Mouse (Mus musculus): ENCODE measurements at regions not wholly inside any gene's neighbourhood (a gene's known extent, or its start where the extent isn't known, plus 50 kb on each side); places are given as distances from the start of the nearest gene placed in this dataset.

DNA sequence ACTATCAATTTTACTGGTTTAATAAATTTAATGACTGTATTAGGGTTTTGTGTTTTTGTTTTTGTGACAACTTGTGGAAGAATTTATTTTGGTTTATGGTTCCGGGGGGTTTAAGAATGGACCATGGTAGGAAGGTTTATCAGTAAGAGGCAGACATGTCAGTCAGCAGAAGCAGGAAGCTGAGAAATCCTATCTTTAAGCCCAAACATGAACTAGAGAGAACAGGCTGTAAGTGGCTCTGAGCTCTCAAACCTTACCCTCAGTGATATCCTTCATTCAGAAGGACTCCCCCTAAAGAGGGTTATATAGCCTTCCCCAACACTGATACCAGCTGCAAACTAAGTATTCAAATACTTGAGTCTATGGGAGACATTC is 170.8 kb downstream of the Btg1 start:
- Histone ChIP-seq H3K4me3 (ENCODE audit: insufficient read depth, low read depth, low read length) (no peak overlapping the region), H3K27ac (replicated peaks; ENCODE audit: low read depth, low read length) (no peak overlapping the region), H3K4me1 (ENCODE audit: control insufficient read depth, insufficient read depth, insufficient read length, low read length) (no peaks in the 10 kb centered on the region)

DNA sequence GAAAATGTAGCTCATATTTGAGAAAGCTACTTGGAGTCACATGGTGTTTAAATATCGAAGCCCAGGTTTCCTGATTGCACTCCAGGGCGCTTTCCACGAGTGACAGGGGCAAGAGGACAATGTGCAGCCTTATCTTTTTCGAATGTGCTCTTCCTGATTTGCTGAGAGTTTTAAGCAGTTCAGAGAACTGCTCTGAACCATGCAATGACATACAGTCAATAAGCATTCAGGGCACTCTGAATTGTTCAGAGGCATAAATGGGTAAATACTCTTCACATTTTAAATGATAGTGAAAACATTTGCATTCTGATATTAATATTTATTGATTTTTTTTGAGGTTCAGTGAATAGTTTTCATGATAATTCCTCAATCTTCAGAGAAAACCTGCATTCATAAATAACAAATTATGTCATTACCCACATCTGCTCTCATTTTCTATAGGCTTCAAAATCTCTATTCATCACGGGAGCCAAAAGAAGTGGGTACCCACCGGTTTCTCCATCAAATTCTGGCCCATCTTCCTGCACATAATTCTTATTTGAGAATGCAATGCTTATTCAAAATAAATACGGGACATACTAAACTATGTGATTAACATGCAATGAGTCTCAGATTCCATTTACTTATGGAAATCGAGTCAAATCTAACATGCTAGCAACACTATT is 171.7 kb downstream of the Btg1 start:
- Histone ChIP-seq H3K4me3 (ENCODE audit: insufficient read depth, low read depth, low read length) (no peak overlapping the region), H3K27ac (replicated peaks; ENCODE audit: low read depth, low read length) (no peak overlapping the region), H3K4me1 (ENCODE audit: control insufficient read depth, insufficient read depth, insufficient read length, low read length) (no peaks in the 10 kb centered on the region)

DNA sequence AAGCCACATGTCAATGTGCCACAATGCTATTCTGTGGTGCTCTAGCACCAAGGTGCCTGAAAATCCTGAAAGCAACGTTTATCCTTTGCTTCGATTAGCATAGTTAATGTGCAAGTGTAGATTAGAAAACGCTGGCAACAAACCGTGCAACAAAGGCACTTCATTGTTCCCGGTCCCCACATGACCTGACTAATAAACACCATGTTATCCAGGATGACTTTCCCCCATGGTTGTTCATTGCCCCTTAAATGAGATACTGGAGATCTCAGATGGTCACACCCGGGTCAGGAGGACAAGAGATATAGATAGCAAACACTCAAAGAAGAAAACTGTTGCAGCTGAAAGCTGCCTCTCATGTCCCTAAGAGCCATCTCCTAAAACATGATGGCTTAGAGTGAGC is 180.3 kb downstream of the Btg1 start:
- H3K4me3 ChIP-seq (ENCODE audit: insufficient read depth, low read depth, low read length): no peak overlapping the region
- no peaks in the 10 kb centered on the region for H3K4me1 ChIP-seq (ENCODE audit: control insufficient read depth, insufficient read depth, insufficient read length, low read length)
- no peak overlapping the region for H3K27ac ChIP-seq (replicated peaks; ENCODE audit: low read depth, low read length)

DNA sequence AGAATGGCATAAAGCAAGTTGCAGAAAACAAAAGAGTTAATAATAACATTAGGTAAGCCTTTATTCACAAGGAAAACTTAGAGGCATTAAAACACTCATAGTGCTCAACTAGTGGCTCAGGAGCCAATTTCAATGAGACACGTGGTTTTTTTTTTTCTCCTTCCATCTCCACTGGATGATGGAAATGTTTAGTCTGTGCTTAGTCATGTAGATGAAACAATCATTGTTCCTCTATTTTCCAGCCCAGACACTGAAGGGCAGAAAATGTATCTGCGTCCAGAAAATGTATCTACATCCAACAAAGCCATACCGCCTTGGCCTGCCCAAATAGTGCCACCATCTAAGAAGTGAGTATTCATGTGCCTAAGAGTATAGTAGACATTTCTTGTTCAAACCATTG is 184.0 kb downstream of the Btg1 start:
- H3K4me3 ChIP-seq (ENCODE audit: insufficient read depth, low read depth, low read length): no peak overlapping the region
- H3K27ac ChIP-seq (replicated peaks; ENCODE audit: low read depth, low read length): no peak overlapping the region
- H3K4me1 ChIP-seq (ENCODE audit: control insufficient read depth, insufficient read depth, insufficient read length, low read length): no peaks in the 10 kb centered on the region

DNA sequence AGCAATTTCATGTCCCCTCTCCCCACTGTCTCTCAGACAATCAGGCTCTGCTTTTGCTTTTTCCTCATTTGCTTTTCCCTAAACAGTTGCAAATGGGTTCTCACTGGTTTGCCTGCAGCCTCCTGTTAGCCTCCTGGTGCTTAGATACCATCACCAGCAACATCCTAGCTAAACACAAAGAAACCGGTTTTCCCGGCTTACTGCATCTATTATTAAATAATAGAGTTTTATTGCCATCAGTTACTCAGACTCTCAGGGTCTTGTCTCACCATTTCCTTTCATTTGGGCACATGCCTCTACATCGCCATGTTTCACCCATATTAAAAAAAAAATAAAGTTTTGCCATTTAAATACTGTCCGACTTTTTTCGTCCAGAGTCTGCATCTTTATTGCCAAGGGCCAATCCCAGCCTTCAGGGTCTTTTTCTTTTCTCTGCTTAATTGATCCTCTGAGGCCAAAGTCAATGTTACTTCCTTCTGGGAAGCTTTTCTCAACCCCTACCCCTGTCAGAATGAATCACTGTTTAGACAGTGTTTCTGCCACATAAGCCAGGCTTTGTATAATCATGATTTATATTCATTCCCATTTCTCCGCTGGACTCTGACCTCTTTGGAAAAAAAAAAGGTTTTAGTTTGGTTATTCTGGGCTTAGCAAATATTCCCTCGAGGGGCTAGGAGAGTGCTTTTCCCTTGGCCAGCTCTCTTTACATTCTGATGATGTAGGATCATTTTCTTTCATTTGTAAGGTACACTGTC is 187.4 kb downstream of the Btg1 start:
- no peak overlapping the region for H3K27ac ChIP-seq (replicated peaks; ENCODE audit: low read depth, low read length)
- H3K4me1 ChIP-seq (ENCODE audit: control insufficient read depth, insufficient read depth, insufficient read length, low read length): no peaks in the 10 kb centered on the region

DNA sequence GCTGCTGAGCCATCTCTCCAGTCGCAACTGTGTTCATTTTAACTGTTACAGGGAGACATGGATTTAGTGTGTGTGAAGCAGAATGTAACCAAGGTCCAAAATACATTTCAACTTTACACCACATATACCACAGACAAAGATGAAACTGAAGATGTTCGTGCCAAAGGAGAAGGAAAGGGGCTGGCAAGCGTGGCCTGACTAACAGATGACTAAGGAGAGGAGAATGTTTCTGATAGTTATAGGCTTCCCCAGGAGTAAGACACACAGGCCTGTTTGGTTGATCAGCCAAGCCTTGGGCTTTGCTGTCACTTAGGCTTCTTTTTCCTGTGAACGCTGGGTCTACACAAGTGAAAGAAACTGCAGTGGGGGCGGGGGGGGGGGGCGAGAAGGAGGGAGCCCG is 189.8 kb downstream of the Btg1 start:
- H3K4me1 ChIP-seq (ENCODE audit: control insufficient read depth, insufficient read depth, insufficient read length, low read length): no peaks in the 10 kb centered on the region
- H3K4me3 ChIP-seq (ENCODE audit: insufficient read depth, low read depth, low read length): no peak overlapping the region
- no peak overlapping the region for H3K27ac ChIP-seq (replicated peaks; ENCODE audit: low read depth, low read length)

More for the DNA sequence above, 187.4 kb downstream of the Btg1 start:
- no peak overlapping the region for H3K4me3 ChIP-seq (ENCODE audit: insufficient read depth, low read depth, low read length)

DNA sequence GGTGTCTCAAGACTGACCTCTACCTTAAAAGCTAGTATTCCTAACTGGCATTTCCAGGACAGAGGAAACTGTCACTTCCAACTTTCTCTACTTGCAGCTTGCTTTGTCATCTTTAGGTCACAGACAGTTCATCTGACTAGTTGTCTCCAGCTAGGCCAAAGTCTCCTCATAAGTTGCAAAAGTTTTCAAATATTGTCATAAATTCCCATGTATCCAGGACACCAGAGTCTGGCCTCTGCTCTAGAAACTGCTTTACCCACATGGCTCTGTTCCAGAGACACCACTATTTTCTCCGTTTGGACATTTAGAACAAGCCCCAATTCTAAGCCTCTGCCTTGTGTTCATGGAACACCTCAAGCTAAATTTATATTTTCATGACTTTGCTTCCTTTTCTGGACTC is 205.0 kb downstream of the Btg1 start:
- Histone ChIP-seq H3K4me3 (ENCODE audit: insufficient read depth, low read depth, low read length) (no peak overlapping the region), H3K27ac (replicated peaks; ENCODE audit: low read depth, low read length) (peak overlapping the region; percentile 97), H3K4me1 (ENCODE audit: control insufficient read depth, insufficient read depth, insufficient read length, low read length) (peaks cover 8% of the 10 kb centered on the region; the same call in 1 of the 2 replicates)

DNA sequence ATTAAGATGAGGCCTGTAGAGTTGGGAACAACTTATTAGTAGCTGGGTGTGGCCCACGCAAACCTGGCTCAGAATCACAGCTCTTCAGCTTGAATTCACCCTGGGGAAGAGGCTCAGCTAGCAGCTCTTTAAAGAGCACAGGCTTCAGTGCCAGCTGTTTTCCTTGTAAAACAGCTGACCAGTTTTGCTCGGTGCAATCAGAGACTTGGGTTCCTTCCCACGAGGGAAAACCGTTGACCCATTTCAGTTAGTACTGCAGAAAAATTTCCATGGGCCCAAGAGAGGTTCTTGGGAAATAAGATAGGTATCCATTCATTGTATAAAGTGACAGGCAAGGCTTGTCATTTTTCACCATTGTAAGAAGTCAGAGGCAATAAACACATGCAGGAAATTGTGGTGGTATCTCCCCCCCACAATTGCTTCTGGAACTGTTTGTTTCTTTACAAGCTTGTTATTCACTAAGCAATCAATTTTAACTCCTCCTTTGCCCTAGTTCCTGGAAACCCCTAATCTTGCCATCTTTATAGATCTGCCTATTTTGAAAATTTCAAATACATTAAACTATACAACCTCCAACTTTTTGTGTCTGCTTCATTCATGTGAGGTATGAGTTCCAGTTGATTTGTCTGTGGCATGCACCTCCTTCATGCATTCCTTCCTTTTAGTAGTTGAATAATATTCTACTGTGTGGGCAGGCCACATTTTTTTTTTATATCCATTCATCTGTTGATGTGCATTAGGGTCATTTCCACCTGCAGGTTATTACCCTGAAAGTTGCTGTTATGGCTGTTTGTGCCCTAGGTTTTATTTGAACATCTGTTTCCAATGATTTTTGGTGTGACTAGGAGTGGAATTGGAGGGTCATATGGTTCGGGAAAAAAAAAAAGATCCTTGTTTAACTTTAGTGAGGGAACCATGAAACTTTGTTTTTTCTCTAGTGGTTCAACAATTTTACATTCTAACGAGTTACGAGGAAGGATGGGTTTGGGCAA is 205.8 kb downstream of the Btg1 start:
- H3K4me3 ChIP-seq (ENCODE audit: insufficient read depth, low read depth, low read length): no peak overlapping the region
- H3K4me1 ChIP-seq (ENCODE audit: control insufficient read depth, insufficient read depth, insufficient read length, low read length): peaks cover 8% of the 10 kb centered on the region; the same call in 1 of the 2 replicates
- peak overlapping the region; percentile 97 for H3K27ac ChIP-seq (replicated peaks; ENCODE audit: low read depth, low read length)

DNA sequence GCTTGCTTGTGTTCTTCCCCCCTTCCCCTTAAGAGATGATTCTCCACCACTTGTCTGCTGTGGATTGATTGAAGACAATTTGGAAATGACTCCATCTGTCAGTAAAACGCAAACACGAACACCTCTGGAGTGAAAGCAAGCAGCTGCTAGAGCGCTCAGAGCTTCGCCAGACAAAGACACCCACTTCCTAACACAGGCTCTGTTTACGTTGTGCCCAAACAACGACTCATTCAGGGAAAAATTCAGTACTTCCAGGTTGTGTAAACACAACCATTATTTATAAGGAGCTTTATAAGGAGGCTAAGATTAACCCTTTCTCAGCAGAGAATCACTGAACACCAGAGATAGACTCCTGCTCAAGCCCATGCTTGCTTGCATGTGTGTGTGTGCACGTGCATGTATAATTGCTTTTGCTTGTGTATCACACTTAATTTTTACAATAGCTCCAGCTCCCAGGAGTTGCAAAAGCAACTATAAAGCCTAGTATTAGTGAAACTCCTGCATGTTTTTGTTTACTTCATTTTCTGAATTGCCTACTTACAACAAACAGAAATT is 209.5 kb downstream of the Btg1 start:
- H3K27ac ChIP-seq (replicated peaks; ENCODE audit: low read depth, low read length): no peak overlapping the region

DNA sequence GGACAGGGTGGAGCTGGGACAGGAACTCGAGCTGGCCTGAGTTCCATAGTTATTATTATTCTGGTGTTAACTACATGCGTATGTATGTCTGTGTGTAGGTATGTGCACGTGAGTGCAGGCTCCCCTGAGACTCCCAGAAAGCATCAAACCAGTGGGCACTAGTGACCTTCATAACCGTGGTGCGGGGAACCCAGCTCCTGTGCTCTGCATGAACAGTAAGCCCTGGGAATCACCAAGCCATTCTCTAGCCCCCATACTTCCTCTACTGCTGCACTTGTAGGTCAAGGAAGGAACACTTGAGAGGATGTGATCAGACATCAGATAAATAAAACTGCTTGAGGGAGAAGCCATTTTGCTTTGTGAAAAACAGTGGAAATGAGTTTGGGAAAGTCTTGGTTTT is 211.2 kb downstream of the Btg1 start:
- Histone ChIP-seq H3K4me3 (ENCODE audit: insufficient read depth, low read depth, low read length) (no peak overlapping the region), H3K4me1 (ENCODE audit: control insufficient read depth, insufficient read depth, insufficient read length, low read length) (peaks cover 11% of the 10 kb centered on the region), H3K27ac (replicated peaks; ENCODE audit: low read depth, low read length) (no peak overlapping the region; the same call in 1 of the 2 replicates)

More for the DNA sequence above, 209.5 kb downstream of the Btg1 start:
- H3K4me1 ChIP-seq (ENCODE audit: control insufficient read depth, insufficient read depth, insufficient read length, low read length): peaks cover 11% of the 10 kb centered on the region
- H3K4me3 ChIP-seq (ENCODE audit: insufficient read depth, low read depth, low read length): no peak overlapping the region

DNA sequence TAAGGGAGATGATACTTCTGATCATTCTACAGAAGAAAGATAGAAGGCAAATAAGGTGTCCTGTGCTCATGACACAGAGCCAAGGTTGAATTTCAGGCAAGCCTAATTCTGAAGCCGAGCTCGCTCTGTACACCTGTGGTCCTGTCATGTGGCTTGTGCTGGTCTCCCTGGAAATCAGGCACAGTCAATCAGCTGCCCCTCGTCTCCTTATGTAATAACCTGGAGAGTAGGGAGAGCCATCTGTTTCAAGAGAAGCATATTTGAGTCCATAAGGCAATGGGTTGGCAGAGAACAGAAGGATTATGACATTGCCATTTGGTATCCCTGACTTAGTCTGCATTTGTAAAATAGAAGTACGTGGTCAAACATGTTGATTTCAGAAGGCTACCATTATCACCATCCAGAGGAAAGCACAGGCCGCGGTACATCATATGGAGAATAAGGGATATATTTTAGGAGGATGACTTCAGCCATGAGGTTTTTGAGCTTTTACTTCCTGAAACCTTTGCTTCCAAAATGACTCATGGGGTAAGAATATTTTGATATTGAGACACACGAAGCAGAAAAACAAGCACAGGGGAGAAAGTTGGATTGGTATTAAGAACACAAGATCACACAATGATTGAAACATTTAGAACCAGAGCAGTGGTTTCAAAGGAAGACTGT is 211.9 kb downstream of the Btg1 start:
- H3K27ac ChIP-seq (replicated peaks; ENCODE audit: low read depth, low read length): peak overlapping the region; percentile 81
- peaks cover 6% of the 10 kb centered on the region for H3K4me1 ChIP-seq (ENCODE audit: control insufficient read depth, insufficient read depth, insufficient read length, low read length)
- H3K4me3 ChIP-seq (ENCODE audit: insufficient read depth, low read depth, low read length): no peak overlapping the region

DNA sequence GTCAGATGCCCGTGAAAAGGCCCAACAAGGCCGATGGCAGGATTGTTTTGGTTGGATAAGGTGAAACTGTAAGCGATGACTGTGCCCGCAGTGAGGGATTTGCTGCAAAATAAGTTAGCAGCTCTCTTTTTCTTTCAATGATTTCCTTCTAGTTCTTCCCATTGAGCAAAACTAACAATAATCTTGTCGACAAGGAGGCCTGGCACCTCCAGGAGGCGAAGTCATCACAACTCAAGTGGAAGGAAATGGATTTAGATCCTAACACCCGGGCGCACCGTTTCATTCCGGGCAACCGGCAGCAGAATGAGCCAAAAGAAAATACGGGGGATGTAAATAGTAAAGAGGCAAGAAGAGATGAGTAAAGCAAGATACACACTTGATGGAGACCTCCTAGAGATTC is 214.3 kb downstream of the Btg1 start:
- Histone ChIP-seq H3K4me1 (ENCODE audit: control insufficient read depth, insufficient read depth, insufficient read length, low read length) (peaks cover 2% of the 10 kb centered on the region), H3K4me3 (ENCODE audit: insufficient read depth, low read depth, low read length) (no peak overlapping the region), H3K27ac (replicated peaks; ENCODE audit: low read depth, low read length) (no peak overlapping the region)

DNA sequence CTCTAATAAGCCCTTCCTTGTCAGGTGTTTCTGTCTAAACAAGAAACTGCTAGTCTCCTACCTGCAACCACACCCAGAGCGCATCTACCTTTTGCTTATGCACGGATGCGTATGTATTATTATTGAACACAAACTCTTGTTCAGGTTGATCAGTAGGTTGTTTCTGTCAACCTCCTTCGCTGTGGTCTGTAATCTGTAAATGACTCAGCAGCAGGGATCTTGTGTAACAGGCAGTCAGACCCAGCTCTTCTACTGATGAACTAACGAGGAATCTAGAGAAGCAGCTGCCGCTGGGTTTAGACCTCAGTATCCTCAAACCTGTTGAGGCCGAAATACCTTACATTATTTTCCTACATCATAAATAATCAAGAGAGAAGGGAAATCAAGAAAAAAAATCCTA is 220.4 kb downstream of the Btg1 start:
- Histone ChIP-seq H3K4me1 (ENCODE audit: control insufficient read depth, insufficient read depth, insufficient read length, low read length) (no peaks in the 10 kb centered on the region), H3K4me3 (ENCODE audit: insufficient read depth, low read depth, low read length) (no peak overlapping the region), H3K27ac (replicated peaks; ENCODE audit: low read depth, low read length) (no peak overlapping the region)

DNA sequence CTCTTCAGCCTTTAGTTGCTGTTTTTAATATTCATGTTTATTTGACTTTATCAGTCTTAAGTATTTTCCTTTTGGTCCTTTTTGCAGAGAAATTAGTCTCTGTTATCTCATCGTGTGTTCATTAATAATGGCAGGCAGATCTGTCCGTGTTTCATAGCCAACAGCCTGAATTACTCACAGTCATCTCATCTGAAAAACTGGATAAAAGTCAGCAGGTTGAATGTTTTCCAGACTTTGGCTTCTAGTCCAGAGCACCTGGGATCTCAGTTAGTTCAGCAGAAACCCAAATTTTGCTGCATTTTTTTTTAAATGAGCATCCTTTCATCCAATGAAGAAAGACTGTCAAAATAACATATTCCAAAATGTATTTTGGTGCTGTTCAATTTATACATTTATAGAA is 224.3 kb downstream of the Btg1 start:
- no peaks in the 10 kb centered on the region for H3K4me1 ChIP-seq (ENCODE audit: control insufficient read depth, insufficient read depth, insufficient read length, low read length)
- H3K27ac ChIP-seq (replicated peaks; ENCODE audit: low read depth, low read length): no peak overlapping the region
- no peak overlapping the region for H3K4me3 ChIP-seq (ENCODE audit: insufficient read depth, low read depth, low read length)

Data from brown adipose tissue, adult 24 weeks (tissue).